Mouse (Mus musculus) layer of hippocampus, adult 9-10 months (tissue): ENCODE data around the gene Sik1.

ENCODE experiments used
- DNase-seq: peaks from one replicate; pipeline ENCODE4 v3.0.0; 2022; ENCODE audit warnings: low spot score

Sik1 gene

DNA sequence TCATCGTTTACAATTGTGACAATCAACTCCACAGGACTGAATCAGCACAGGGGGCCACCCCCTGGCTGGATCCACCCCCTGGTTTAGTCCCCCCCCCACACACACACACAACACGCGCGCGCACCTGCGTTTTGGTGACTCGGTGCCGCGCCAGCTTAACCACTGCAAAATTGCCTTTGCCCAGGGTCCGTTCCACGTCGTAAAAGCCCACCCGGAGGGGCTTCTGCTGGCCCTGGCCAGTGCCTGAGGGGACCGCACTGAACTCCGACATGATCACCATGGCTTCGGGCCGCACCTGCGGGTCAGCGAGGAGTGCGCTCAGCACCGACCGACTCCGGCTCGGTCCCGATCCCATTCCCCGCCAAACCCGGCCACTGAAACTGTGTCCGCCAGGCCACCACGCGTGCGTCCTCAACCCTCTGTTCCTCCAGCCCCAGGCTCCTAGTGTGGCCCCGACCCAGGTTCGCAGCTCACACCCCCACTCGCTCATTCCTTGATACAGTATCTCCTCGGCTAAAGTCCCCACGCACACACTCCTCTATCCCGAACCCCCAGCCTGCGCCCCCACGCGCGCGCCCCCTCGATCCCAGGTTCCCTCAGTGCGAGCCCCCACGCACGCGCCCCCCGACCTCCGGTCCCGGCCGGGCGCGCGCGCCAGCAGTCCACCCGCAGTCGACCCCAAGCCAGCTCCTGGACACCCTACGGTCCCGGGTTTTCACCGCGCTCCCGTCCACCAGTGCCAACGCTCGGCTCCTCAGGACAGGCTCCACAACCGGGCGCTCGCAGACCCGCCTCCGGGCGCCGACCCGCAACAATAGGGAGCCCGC lies 621 bp downstream of the Sik1 start:
- no peak for DNase-seq

DNA sequence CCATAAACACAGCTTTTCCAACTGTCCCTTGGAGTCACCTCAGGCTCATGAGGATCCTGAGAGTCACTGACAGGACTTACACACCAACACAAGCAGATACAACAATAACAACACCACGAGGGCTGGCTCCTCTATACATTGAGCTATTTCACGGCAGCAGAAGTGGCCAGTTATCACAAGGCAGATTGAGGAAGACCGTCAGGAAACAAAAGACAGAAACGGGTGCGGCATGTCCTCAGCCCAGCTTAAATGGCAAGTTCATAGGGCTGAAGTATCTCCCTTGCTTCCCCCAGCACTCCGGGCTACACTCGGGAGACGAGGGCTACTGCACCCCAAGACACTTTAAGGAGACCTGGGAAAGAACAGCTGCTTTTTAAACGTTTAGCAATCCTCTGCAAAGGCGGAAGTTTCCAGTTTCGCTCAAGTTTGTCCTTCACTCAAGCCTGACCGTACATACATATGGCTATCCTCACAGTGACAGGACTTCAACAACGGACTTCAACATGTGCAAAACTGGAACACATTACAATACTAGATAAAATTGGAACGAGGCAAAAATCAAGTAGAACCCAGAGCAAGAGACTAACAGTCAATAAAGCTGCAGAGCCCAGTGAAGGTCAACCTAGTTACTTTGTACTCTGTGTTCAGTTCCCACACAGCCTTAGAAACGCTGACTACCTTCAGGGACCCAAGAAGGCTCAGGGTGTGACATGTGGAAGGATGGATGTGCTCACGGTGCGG lies 2.0 kb downstream of the Sik1 start:
- no peak for DNase-seq

DNA sequence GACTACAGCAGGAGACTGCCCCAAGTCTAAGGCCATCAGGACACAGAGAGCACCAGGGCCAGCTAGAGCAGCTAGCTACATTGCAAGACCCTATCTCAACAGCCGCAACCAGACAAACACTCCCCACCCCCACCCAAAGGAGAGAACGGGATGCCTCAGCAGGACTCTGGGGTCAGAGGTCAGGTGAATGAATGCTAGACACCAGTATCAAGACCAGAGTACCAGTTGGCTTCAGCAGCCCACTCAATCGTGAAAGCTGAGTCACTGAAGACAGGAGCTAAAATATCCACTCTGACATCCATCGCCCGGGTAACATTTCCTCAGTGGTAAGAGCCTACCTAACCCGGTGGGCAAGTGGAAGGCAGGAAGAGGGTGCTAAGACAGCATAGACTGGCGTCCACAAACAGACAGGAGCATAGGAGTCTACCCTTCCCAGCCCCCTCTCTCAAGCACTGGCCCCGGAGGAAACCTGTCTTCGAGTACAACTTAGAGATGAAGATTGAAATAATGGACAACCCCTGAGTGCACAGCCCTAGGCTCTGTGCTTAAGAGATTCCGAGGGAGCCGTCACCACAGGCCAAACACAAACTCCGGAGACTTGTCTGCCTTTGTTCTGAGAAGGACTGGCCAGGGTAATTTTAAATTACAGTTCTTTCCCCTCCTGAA lies 2.7 kb downstream of the Sik1 start:
- DNase-seq, result no peak

DNA sequence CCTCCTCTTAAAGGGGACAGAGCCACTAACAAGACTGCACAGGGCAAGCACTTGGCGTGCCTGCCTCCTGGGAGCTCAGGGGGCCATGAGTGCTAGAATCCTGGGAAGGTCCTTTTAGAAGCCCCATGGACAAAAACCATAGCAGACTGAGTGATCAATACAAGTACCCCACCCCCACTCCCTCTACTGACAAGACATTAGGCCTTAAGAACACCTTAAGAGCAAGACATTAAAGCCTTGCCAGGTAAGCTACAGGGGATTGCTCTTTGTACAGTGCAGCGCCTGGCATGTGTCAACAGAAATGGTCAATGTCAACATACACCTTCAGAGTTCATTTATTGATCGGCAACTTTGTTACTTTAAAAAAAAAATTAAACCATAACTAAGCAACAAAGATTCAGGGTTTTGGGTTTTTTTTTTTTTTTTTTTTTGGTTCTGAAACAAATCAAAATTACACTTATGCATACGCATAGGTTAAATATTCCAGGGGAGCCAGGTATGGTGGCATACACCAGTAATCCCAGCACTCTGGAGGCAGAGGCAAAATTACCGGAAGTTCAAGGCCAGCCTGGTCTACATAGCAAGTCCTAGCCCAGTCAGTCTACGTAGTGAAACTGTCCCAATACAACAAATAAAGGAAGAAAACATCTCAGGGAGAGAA lies 3.7 kb downstream of the Sik1 start:
- no peak for DNase-seq

DNA sequence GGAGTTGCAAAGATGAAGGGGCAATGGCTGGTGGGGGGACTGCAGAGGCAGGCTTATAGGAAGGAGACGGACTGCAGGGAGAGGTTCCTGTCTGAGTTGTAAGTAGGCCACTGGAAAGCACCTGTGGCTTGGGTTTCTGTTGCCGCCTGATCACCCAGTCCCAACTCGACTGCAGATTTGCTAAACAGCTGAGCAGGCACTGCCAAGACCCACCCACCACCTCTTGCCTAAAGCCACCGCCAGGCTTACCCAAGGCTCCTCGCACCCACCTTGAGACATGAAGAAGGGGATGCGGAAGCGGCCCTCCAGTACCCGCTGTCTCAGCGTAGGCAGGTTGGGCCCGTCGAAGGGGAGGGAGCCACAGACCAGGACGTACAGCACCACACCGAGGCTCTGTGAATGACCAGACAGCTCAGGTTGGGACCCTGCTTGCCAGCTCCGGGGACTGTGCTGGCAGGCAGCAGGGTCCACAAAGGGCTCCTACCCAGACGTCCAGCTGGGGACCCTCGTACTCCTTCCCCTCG lies 5.1 kb downstream of the Sik1 start:
- DNase-seq, result no peak

DNA sequence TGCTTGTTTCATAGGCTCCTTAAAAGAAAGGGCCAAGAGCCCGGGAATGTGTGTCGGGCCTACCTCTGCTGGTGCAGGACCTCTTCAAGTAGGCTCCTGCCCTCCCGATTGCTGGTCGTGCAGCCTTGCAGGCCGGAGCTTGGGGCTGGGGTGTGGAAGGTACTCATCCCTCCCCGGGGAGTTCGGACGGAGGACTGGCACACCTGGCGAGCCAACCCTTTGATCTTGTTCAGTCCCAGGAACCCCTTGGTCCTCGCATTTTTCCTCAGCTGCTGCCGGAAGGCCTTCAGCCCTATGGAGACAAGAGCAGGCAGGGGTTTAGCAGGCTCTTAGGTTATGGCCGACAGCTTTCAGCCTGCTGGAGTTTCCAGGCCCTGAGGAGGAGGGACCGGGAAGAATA lies 8.6 kb downstream of the Sik1 start:
- DNase-seq, result no peak

DNA sequence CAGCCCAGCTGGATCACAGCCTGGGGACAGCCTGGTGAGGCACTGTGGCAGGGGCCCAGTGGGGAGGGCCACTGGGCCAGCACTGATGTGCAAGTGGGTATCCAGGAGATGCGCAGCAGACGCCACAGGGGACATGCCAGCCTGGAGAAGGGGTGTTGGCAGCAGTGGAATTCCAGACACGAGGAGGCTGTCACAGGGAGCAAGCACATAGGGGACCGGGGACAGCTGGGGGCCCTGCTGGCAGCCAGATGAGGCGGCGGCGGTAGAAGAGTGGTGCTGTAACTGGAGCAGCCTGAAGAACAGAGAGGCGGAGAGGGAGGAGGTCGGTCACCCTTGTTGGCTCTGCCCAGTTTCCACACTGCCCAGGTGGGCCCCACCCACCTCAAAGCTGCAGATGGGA lies 9.3 kb downstream of the Sik1 start:
- no peak for DNase-seq

DNA sequence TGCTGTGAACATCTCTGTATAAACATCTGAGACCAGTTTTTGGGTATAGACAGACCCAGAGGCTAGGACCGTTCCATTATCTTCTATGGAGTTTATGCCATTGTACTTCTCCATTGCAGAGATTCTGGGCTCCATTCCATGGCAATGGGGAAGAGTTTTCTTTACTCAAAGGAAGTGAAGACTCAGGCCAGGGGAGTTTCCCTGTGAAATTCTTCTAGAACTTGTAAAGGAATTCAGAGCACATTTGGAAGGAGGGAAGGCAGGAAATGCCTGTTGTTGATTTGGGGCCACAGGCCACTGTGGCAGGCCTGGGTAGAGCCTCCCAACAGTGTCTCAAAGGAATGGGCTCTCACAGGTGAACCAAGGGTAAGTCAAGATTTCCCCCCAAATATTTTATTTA lies 11.7 kb downstream of the Sik1 start:
- DNase-seq, result no peak

DNA sequence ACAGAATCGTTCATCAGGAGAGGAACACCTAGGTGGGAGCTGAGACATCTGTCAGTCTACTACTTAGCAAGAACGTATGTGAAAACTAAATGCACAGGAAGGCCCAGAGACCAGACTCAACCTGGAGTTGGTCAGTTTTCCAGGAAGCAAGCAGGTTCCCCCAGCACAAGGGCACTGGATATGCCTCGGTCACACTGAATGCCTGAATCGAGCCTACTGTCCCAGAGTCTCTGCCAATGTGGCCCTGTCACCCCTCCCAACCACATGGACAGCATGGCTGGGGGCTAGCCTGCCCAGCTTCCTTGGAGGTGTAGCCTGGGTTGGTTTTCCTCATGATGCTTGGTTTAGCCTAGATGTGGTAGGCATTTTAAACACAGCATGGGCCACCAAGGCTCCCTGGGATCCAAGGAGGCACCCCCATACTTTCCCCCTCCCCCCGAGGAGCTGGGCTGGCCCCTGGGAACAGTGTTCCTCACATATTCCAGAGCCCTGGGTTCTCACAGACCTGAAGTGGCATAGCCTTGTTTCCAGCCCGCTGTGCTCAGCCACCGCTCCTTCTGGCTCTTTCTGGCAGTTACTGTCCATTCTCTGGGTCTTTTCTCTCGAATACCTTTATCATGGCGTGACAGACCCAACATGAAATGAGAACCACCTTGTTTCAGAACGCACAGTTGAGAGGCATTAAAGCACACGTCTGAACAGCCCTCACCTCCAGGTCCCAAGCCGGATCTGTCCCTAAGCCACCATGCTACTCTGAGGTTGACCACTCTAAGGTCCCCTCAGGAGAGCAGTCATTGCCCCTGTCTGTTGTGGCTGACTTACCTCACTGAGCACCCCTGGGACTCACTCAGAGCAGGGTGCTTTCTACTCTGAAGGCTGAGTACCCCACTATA lies 12.4 kb downstream of the Sik1 start:
- DNase-seq, result no peak

DNA sequence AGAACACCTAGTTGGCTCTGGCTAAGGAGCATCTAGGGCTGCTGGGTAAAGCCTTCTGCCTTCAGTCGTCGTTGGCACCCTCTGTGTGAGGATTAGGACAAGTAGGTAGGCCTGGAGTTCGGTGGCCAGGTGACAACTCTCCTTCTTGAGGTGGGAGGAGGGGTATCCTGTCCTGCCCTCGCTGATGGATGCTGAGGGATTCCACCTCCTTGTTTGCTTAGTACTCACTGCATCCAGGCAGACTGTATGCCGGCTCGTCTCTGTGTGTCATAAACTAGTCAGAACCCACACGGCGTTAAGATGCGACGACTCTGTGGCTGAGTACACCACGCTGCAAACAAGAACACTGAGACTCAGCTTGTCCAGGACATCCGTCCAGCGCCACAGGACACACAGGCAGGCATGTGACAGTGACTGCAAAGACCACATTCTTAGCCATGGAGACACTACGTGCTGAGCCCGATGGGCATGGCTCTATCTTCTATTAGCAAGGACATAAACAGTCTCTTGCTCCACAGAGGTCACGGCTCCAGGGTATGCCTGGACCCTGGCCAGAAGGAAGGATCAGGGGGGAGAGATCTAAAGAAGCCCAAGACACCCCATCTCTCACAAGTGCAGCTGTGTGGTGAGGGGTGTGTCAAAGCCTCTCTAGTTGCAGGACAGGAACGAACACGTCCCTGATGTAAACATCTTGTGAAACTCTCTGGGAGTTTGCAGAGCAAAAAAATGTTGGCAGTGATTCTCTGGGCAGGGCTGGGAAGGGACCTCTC lies 13.6 kb downstream of the Sik1 start:
- no peak for DNase-seq

DNA sequence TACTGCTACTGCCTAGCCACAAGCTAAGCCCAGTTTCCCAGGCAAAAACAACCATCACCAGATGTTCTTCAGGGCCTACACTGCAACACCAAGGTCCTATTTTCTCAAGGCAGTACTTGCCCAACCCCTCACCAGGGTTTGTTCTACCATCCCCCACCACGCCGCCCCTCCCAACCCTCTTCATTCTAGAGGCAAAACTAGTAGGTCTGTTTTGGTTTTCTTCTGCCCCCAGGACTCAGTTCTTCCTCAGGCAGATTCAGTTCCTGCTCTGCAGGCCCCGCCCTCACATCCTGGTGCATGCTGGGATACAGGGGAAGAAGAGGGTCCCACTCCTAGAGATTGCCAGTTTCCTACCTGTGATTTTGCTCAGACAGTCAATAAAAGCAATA lies 14.2 kb downstream of the Sik1 start:
- no peak for DNase-seq

DNA sequence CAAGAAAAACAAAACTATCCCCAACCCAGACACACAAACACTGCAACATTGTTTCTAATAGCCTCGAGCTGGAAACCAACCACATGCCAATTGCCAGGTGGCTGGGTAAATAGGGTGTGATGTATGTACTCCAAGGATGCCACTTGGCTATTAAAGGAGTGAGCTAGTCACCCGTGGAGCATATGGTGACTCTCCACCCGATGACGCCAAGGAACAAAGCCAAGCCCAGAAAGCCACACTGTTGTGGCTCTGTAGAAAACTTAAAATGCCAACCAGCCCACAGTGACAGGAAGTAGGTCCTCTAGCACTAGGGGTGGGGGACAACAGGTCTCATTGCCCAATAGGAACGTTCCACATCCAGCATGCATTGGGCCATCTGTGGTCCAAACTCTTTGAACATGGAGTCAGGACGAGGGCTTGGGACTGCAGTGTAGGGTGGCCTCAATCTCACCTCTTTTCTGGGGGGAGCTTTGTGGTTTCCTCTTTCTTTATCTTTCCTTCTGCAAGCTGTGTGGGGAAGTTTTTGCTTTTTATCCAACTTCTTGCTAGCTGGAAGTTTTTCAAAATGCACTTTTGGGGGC lies 15.1 kb downstream of the Sik1 start:
- DNase-seq, result no peak

DNA sequence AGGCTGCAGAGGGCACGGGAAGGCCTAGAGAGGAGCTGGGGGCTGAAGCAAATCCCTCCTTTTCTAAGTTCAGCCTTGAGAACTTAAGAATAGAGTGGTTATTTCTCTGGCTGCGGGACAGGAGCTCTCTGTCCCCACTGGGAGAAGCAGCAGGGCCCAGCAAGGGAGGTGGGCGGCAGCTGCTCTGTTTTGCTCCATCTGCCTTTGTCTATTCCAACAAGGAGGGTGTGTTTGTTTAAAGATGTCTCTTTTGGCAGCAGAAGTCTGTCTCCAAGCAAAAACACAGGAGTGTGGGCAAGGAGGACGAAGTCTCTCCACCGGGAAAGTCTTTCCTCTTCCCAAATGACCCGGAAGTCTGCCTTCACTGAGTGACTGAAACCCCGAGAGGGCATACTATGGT lies 18.8 kb downstream of the Sik1 start:
- DNase-seq, result no peak

DNA sequence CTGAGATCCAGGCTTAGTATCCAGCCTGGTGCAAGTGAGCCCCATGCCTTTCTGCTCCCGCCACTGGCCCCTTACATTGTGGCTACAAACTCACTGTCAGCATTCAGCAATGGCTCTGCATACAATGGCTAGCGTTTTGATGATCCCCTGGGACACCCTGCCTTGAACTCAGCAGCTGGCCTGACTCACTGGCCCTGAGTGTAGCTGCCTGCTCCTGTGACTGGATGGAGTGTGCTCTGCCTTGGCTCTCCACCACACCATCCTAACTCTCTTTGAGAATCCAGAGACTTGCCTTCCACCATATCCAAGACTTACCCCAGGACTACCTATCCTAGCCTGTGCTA lies 19.4 kb downstream of the Sik1 start:
- DNase-seq, result no peak

DNA sequence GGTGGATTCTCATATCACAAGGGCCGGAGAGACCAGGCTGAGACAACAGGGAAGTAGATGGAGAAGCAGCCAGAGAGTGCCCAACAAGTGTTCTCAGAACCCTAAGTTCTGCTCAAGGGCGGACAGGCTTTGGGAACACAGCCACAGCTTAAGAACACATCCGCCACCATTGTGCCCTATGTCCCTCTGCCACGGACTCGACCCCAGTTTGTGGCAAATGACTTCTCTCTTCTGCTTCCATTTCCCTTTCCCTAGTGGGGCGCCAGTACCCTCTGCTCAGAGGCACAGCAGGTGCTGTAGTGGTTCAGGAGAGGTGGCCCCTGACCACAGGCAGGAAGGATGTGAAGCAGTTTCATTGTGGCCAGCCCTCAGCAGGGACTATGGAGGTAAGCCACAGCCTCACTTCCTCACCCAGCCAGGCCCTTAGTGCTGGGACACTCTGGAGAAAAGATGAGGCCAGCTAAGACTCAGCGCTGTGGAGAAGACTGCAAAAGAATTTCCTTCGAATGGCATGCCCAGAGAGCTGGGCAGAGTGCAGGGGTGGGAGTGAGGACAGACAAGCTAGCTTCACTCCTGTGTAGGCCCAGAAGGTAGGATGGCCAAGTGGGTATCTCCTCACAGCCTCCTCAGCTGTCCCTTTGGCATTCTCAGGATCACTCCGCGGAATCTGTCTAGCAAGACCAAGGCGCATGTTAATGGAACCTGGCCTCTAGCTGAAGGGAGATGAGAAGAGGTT lies 19.9 kb downstream of the Sik1 start:
- DNase-seq, result no peak

DNA sequence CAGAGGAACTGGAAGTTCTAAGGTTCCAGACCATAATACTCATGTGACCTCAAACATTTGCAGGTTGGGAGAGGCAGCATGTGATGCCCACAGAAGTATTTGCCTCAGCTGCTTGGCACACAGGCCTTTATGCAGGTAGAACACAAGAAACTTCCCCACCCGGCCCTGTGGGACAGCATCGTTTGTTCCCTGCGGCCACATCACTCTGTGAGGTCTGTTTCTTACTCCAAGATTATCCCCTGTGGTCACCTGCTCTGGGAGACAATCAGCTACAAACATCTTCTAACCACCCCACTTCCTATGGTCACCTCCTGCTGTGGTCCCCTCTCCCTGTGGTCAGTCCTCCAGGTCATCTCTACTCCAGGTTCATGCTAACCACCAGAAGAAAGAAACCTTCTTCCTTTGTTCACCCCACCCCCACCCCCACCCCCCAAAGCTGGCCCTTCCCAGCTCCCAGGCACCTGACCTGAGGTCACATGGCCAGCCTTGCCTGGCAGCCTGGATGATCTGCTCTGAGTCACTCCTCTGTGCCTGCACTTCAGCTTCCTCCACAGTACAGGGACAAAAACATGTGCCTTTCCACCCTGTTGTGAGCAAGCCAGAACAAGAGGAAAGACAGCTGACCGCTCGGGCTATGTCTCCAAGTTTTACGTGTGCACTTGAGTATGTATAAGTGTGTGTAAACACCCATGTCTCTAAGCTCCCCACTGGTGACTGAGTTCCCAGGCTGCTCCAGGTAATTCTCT lies 21.1 kb downstream of the Sik1 start:
- no peak for DNase-seq

DNA sequence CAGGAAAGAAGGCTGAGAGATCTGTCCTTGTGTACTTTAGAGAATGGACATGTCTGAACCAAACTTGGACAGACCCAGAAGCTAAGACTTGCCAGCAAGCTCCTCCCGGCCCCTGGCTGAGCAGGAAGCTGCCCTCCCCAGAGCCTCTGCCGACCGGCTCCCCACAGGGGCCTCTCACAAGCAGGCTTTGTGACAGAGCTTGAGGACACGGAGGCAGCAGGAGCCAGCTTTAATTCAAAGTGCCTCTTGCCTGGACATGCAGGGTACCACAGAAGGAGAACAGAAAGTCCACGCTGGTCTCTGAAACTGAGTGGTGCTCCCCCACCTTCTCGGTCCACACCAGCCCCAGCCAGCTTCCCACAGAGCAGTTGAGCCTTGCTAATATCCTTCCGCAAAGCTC lies 21.9 kb downstream of the Sik1 start:
- DNase-seq, result no peak

DNA sequence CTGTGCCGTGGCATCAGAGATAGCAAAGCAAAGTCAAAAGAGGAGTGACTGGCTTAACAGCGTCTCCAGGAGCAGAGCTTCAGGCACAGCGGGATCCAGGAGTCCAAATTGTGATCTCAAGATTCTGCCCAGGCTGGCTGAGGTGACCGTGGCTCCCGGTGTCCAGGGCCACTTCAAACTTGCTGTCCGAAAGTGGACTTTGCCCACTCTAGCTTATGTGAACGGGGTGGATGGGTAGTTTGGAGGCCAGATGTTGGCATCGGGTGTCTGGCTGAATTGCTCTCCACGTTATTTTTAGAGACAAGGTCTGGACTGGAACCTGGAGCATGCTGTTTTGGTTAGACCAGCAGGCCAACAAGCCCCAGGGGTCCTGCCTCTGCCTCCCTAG lies 23.0 kb downstream of the Sik1 start:
- no peak for DNase-seq
